Mouse (Mus musculus) NIH3T3 (cell line): ENCODE data around the gene Arfgef2.

Experiments
- DNase-seq: peaks from one replicate; pipeline ENCODE4 v3.0.0-alpha.2; 2012; ENCODE audit warnings: low read depth

The Arfgef2 gene

DNA sequence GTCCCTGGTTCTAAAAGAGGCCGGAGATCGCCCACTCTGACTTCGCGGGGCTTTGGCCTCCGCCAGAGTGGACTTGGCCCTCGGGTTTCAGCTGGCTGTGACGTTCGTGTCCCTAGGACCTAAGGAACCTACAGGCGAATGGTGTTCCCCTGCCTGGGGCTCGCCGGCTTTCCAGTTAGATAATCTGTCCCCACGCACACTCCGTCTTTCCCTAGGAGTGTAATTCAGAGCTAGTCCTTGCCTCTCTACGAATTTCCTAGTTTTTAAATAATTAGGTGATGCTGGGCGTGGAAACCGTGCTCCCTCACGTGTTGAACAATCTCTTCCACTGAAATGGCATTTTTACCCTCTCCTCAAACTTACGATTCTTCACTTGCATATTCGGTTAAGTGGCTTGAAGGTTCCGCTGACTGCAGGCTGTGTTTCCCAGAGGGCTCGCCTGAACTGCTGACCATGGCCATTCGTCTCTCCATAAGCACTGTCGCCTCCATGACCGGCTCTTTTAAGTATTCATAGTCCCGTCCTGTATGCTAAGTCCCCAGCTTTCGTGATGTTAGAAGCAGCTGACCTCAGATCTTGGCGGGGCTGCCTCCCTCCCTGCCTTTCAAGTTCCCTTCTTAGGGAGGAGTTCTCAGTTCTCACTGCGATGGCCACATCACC, 101.3 kb downstream of the Arfgef2 start:
- DNase-seq, result peak; percentile 37

DNA sequence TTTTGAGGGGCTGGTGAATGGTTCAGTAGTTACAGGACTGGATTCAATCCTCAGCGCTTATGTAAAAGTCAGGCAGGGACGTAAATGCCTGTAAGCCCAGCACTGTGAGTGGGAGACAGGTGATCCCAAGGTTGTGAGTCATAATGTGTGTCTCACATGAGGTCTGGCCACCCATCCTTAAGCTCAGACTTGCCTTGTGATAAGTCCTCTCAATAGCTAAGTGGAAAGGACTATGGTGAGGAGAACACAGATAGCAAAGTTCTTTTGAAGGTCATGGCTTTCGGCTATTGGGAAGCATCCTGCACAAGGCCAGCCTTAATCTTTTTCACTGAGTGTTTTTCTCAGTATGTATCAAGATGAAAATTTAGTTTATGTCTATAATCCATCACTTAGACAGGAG, 104.3 kb downstream of the Arfgef2 start:
- no peak for DNase-seq

DNA sequence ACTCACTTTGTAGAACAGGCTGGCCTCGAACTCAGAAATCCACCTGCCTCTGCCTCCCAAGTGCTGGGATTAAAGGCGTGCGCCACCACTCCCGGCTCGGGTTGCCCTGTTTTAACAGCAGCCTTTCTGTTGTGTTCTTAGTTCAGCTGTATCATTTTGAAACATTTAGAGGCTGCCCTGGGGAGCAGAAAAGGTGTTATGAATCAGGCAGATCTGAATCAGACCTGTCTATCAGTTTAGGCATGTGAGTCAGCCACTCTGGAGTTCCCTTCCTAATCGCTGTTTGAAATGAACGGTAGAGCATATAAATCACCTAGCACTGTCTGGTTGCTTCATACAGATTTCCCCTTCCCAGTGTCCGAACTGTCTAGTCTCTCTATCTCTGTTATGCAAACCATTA, 105.1 kb downstream of the Arfgef2 start:
- peak; percentile 15 for DNase-seq

DNA sequence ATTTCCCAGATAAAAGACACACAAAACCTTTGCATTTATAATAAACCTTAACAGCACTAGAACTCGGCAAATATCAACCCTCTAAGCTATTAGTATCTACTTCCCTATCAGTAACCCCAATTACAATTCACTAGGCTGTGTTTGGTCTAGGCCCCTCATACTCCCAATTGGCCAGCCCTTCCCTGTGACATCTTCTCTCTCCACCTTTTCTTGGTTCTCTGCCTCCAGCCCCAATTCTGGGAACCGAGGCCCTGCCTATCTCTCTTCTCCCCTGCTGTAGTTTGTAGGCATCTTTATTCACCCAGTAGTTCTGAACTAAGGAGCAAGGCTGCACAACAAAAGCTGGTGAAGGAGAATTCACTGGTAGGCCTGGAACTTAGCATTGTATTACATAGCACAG, 118.6 kb downstream of the Arfgef2 start:
- no peak for DNase-seq

DNA sequence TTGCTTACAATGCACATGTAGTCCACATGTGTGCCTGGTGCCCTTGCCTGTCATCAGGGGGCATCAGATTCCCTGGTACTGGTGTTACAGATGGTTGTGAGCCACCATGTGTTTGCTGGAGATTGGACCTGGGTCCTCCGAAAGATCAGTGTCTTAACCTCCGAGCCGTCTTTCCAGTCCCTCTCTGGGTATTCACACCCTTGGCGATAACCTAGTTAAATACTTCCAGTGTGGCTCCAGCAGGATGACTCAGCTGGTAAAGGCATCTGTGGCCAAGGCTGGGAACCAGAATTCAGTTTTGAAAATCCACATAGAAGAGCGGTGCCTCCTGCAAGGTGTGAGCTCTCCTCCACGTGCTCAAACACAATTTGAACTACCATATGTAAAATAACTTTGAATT, 128.6 kb downstream of the Arfgef2 start:
- no peak for DNase-seq

DNA sequence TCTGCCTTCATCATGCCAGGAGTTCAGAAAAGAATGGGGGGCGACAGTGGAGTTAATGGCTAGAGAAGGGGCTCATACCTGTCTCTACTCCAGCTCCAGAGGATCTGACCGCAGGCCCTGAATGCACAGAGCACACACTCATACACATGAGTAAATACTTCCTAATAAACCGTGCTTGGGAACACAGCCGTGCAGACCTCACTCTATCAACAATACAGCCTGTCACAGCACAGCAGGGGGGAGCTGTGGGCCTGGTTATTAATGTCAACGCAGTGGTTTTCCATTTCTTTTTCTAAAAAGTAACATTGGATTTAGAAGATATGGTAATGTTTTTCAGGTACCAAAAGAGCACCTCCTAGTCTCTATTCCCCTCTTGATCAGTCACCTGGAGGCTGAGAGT, 129.0 kb downstream of the Arfgef2 start:
- no peak for DNase-seq

DNA sequence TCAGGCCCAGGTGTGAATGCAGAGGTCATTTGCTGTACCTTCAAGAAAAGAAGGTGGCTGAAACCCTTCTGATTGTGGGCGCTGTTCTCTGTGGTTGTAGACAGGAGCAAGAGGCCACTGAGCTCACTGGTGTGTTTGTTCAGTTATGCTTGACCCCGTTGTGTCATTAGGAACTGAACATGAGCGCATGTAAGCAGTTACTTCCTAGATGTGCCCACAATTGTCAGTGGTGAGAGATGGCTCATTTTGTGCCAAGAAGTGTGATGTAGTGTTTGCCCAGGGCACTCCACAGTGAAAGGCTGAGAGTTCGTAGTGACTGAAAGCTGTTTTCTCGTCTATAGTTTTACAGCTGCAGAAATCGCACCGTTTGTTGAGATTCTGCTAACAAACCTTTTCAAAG, 130.2 kb downstream of the Arfgef2 start:
- DNase-seq, result no peak

DNA sequence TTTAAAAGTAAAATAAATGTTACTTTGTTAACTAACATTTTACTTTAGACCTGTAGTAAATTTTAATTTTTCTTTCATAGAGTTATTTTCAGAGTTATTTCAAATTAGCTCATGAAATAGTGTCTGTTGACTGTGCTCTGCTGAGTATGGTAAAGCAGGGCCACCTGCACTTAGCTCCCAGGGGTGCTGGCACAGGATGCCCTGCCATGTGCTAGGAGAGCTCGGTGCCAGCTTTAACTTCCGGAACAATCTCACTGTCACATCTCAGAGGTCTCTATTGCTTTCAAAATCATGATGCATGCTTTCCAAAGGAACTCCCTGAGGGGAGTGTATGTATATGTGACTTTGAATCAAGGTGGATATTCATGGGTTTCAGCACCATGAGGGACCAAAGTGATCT, 130.8 kb downstream of the Arfgef2 start:
- no peak for DNase-seq

DNA sequence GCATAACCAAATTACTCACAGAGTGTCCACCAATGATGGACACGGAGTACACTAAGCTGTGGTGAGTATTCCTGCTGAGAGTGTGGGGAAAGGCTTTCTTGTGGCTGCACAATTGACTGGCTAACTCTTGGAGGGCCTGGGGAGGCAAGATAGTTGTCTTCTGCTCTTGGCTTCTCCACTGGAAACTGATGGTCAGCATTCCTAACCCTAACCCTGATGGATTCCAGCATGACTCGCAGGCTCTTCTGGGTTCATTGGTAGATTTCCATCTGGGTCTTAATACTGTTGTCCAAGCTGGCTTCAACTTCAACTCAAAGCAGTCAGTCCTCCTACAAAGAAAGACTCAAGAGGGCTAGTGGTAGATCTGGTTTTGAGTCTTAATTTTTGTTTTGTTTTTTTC, 137.8 kb downstream of the Arfgef2 start:
- peak; percentile 75 for DNase-seq

DNA sequence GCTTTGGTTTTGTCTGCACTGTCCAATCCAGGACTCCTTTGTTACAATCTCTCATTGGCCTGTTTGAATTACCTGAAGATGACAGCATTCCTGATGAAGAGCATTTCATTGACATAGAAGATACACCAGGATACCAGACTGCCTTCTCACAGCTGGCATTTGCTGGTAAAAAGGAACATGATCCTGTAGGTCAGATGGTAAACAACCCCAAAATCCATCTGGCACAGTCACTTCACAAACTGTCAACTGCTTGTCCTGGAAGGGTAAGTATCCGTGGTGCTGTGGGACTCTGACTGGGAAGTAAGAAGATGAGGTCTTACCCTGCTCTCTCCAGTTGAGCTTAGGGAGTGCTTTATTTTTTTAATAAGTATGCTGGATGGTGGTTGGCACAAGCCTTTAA, 139.0 kb downstream of the Arfgef2 start:
- no peak for DNase-seq

DNA sequence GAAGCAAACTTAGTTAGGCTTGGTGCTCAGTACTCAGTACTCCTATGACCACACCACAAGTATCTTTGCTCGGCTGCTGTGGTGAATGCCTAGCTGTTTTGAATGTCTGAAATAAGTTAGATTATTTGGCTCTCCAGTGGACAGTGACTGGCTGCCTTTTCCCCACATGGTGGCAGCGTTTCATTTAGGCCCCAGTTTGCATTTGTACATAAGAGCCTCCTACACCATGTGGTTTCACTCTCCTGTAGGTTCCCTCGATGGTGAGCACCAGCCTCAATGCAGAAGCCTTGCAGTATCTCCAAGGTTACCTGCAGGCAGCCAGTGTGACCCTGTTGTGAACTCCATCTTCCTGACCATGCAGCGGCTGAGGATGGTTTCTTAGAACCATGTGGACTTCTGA, 140.1 kb downstream of the Arfgef2 start:
- DNase-seq, result peak; percentile 63
